Mouse (Mus musculus): ENCODE results near the gene Tmem251. TPM values are rescaled to one million over a fixed set of nuclear protein-coding genes. Genes with fewer than 3 reads are reported as not detected.

The Tmem251 gene
- polyA plus RNA-seq, 1 experiment: 4.5 TPM

DNA sequence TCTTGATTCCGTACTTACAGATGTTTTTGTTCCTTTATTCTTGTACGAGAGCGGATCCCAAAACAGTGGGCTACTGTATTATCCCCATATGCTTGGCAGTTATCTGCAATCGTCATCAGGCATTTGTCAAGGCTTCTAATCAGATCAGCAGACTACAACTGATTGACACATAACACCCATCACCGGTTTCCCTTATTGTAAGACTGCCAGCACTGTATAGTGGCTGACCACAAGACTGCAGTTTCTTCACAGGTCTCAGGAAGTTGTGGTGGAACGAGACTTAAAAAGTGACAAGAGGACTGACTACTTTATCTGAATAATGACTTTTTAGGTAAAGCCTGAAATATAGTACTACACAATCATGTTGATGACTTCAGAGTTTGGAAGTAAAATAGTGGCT lies 1.3 kb downstream of the Tmem251 start:
- Histone ChIP-seq H3K79me2 (ENCODE audit: control insufficient read depth, insufficient read depth) (peaks cover 76% of the 10 kb centered on the region), H3K36me3 (ENCODE audit: control insufficient read depth, insufficient read depth) (peaks cover 28% of the 10 kb centered on the region)
- TF ChIP-seq MAX (IDR thresholded peaks at IDR 0.05) (no peak), USF1 (IDR thresholded peaks at IDR 0.05; ENCODE audit: low read depth) (no peak), CTCF (IDR thresholded peaks at IDR 0.05; ENCODE audit: control insufficient read depth, insufficient read depth, insufficient read length) (no peak), MYOG (IDR thresholded peaks at IDR 0.05; ENCODE audit: control insufficient read depth, extremely low read depth, insufficient read length) (no peak), MYOD1 (IDR thresholded peaks at IDR 0.05; ENCODE audit: control insufficient read depth, insufficient read length, low read depth) (no peak), CEBPB (IDR thresholded peaks at IDR 0.05; ENCODE audit: low read depth) (no peak), FOSL1 (IDR thresholded peaks at IDR 0.05; ENCODE audit: insufficient read depth, low read length, poor library complexity, severe bottlenecking) (no peak)

DNA sequence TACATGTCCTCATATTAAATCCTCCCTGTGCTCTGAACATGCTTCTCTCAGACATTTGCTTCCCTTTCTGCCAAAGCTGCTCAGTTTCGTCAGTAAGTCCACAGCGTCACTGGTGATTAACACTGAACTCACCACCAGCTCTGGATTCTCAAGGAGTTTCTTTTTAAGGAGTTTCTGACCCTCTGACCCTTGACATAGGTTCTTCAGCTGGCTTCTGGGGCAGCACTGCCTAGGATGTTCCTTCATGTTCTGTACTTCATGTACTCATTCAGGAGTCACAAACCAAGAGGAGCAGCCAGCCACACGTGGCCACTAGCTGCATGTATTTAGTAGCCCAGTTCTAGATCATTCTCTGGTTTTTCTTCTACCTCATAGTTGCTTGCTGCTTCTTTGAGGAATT lies 4.7 kb downstream of the Tmem251 start:
- no peak overlapping the region for H3ac ChIP-seq (ENCODE audit: control insufficient read depth, insufficient read length, low read depth)
- H3K79me2 ChIP-seq (ENCODE audit: control insufficient read depth, insufficient read depth): peaks cover 99% of the 10 kb centered on the region
- H3K36me3 ChIP-seq (ENCODE audit: control insufficient read depth, insufficient read depth): peaks cover 16% of the 10 kb centered on the region
- H3K4me3 ChIP-seq (ENCODE audit: insufficient read depth, poor library complexity, severe bottlenecking): no peak overlapping the region
- H3K27me3 ChIP-seq (ENCODE audit: control insufficient read depth, insufficient read depth, insufficient read length): no peaks in the 10 kb centered on the region
- no peak for TF ChIP-seq CEBPB (IDR thresholded peaks at IDR 0.05; ENCODE audit: low read depth)
- no peak for TF ChIP-seq MYOG (IDR thresholded peaks at IDR 0.05; ENCODE audit: control insufficient read depth, extremely low read depth, insufficient read length)
- TF ChIP-seq MAX (IDR thresholded peaks at IDR 0.05): no peak
- no peak for TF ChIP-seq MYOD1 (IDR thresholded peaks at IDR 0.05; ENCODE audit: control insufficient read depth, insufficient read length, low read depth)
- no peak for TF ChIP-seq FOSL1 (IDR thresholded peaks at IDR 0.05; ENCODE audit: insufficient read depth, low read length, poor library complexity, severe bottlenecking)
- no peak for TF ChIP-seq CTCF (IDR thresholded peaks at IDR 0.05; ENCODE audit: control insufficient read depth, insufficient read depth, insufficient read length)
- TF ChIP-seq USF1 (IDR thresholded peaks at IDR 0.05; ENCODE audit: low read depth): no peak
- H3K79me3 ChIP-seq (ENCODE audit: low read depth): peaks cover 72% of the 10 kb centered on the region

More for the DNA sequence above, 1.3 kb downstream of the Tmem251 start:
- Histone ChIP-seq H3ac (ENCODE audit: control insufficient read depth, insufficient read length, low read depth) (no peak overlapping the region), H3K4me3 (ENCODE audit: insufficient read depth, poor library complexity, severe bottlenecking) (no peak overlapping the region), H3K79me3 (ENCODE audit: low read depth) (peaks cover 42% of the 10 kb centered on the region), H3K27me3 (ENCODE audit: control insufficient read depth, insufficient read depth, insufficient read length) (no peaks in the 10 kb centered on the region)

DNA sequence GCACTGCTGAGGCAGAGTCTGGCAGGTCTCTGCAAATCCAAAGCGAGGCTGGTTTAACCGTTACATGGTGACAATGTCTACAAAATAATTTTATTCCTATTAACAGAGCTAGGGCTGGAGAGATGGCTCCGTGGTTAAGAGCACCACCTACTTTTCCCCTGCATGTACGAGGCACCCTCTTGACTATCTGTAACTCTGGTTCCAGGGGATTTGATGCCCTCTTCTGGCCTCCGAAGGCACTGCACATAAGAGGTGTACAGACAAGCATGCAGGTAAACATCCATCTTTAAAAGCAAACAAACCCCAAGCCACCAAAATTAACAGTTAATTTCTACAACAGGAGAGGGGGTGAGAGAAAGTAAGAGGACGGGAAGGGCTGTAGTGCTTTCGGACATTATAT lies 12.7 kb downstream of the Tmem251 start:
- no peak overlapping the region for H3ac ChIP-seq (ENCODE audit: control insufficient read depth, insufficient read length, low read depth)
- peaks cover 2% of the 10 kb centered on the region for H3K36me3 ChIP-seq (ENCODE audit: control insufficient read depth, insufficient read depth)
- H3K79me2 ChIP-seq (ENCODE audit: control insufficient read depth, insufficient read depth): peaks cover 95% of the 10 kb centered on the region
- no peaks in the 10 kb centered on the region for H3K27me3 ChIP-seq (ENCODE audit: control insufficient read depth, insufficient read depth, insufficient read length)
- peak overlapping the region; percentile 79 for H3K4me3 ChIP-seq (ENCODE audit: insufficient read depth, poor library complexity, severe bottlenecking)
- H3K79me3 ChIP-seq (ENCODE audit: low read depth): peaks cover 76% of the 10 kb centered on the region
- TF ChIP-seq MAX (IDR thresholded peaks at IDR 0.05) (no peak), FOSL1 (IDR thresholded peaks at IDR 0.05; ENCODE audit: insufficient read depth, low read length, poor library complexity, severe bottlenecking) (no peak), CTCF (IDR thresholded peaks at IDR 0.05; ENCODE audit: control insufficient read depth, insufficient read depth, insufficient read length) (no peak), MYOD1 (IDR thresholded peaks at IDR 0.05; ENCODE audit: control insufficient read depth, insufficient read length, low read depth) (no peak), MYOG (IDR thresholded peaks at IDR 0.05; ENCODE audit: control insufficient read depth, extremely low read depth, insufficient read length) (no peak), USF1 (IDR thresholded peaks at IDR 0.05; ENCODE audit: low read depth) (no peak), CEBPB (IDR thresholded peaks at IDR 0.05; ENCODE audit: low read depth) (no peak)

DNA sequence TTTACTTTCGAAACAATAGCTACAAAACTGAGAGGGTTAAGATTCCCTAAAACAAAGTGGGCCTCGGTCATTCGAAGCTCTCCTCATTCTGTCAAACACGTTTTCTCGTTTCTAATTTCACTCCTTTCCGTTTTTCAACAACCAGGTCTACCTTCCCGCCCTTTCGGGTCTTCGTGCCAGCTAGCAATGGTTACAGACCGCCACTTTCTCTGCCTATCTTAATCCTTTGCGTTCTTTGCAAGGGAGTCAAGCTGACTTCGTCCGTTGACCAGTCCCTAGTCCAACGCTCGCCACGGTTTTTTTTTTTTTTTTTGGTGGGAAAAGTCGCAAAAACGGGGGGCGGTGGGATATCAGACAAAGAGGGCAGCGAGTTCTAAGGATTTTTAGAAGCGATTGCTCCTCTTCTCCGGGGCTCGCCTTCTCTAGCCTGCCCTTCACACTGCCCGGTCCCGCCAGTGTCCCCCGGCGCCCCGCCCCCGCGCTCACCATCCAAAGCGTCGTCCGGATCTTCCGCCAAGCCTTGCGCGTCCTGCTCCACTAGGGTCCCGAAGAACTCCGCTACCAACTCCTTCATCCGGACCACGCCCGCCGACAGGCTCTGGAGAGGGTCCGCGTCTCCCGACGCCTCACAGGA lies 13.6 kb downstream of the Tmem251 start:
- Histone ChIP-seq H3K79me3 (ENCODE audit: low read depth) (peaks cover 68% of the 10 kb centered on the region), H3ac (ENCODE audit: control insufficient read depth, insufficient read length, low read depth) (peak overlapping the region; percentile 72), H3K79me2 (ENCODE audit: control insufficient read depth, insufficient read depth) (peaks cover 91% of the 10 kb centered on the region), H3K36me3 (ENCODE audit: control insufficient read depth, insufficient read depth) (peaks cover 6% of the 10 kb centered on the region), H3K4me3 (ENCODE audit: insufficient read depth, poor library complexity, severe bottlenecking) (peak overlapping the region; percentile 79), H3K27me3 (ENCODE audit: control insufficient read depth, insufficient read depth, insufficient read length) (no peaks in the 10 kb centered on the region)
- no peak for TF ChIP-seq MYOD1 (IDR thresholded peaks at IDR 0.05; ENCODE audit: control insufficient read depth, insufficient read length, low read depth)
- TF ChIP-seq FOSL1 (IDR thresholded peaks at IDR 0.05; ENCODE audit: insufficient read depth, low read length, poor library complexity, severe bottlenecking): no peak
- no peak for TF ChIP-seq CEBPB (IDR thresholded peaks at IDR 0.05; ENCODE audit: low read depth)
- TF ChIP-seq CTCF (IDR thresholded peaks at IDR 0.05; ENCODE audit: control insufficient read depth, insufficient read depth, insufficient read length): no peak
- TF ChIP-seq USF1 (IDR thresholded peaks at IDR 0.05; ENCODE audit: low read depth): no peak
- no peak for TF ChIP-seq MYOG (IDR thresholded peaks at IDR 0.05; ENCODE audit: control insufficient read depth, extremely low read depth, insufficient read length)
- TF ChIP-seq MAX (IDR thresholded peaks at IDR 0.05): no peak

DNA sequence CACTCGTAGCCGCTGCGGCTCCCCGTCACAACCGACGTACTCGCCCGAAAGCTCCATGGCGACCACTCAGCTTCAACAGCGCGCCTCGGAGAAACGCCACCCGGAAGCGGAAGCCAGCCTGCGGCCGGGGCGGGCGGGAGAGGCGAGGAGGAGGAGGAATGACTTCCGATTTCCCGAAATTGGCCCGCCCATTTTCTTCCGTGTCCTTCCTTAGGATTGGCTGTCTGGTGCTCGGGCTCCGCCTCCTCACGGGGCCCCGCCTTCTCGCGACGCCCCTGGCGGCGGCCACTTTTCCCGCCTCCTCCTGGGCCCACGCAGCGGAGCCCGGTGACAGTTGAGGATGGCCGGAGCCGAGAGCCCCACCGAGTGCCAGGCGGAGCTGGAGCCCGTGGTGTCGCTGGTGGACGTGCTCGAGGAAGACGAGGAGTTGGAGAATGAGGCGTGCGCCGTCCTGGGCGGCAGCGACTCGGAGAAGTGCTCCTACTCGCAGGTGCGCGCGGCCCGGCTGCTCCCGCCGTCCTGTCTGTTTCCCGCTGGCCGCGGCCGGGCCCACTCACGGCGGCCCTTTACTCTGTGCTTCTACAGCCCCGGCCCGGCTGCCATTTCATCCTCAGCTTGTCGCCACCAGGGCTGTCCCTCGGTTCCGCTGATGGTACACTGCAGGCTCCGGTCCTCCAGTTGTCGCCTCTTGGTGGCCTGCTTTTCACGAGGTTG lies 14.3 kb downstream of the Tmem251 start, which contains the start of the genes Gm28051, Gon7 and Ubr7:
Gene Gm28051 (minus strand): TSS at position 77 of the 714 bp plus-strand sequence.
Gene Gon7 (minus strand): TSS at position 115 of the 714 bp plus-strand sequence.
Gene Ubr7 (plus strand): TSS at position 279 of the 714 bp plus-strand sequence.
- TF ChIP-seq CTCF (IDR thresholded peaks at IDR 0.05; ENCODE audit: control insufficient read depth, insufficient read depth, insufficient read length): no peak
- peak; percentile 50 for TF ChIP-seq MAX (IDR thresholded peaks at IDR 0.05)

More for the DNA sequence above, 14.3 kb downstream of the Tmem251 start, which contains the start of the genes Gm28051, Gon7 and Ubr7:
- peaks cover 85% of the 10 kb centered on the region for H3K79me2 ChIP-seq (ENCODE audit: control insufficient read depth, insufficient read depth)
- H3K79me3 ChIP-seq (ENCODE audit: low read depth): peaks cover 61% of the 10 kb centered on the region
- peak within 1 kb of the TSS; percentile 82 for H3ac ChIP-seq (ENCODE audit: control insufficient read depth, insufficient read length, low read depth)
- peak within 1 kb of the TSS; percentile 79 for H3K4me3 ChIP-seq (ENCODE audit: insufficient read depth, poor library complexity, severe bottlenecking)
- no peaks in the 10 kb centered on the region for H3K27me3 ChIP-seq (ENCODE audit: control insufficient read depth, insufficient read depth, insufficient read length)
- peaks cover 6% of the 10 kb centered on the region for H3K36me3 ChIP-seq (ENCODE audit: control insufficient read depth, insufficient read depth)
